Mouse (Mus musculus): ENCODE results near the gene 3110009E18Rik.

3110009E18Rik gene

DNA sequence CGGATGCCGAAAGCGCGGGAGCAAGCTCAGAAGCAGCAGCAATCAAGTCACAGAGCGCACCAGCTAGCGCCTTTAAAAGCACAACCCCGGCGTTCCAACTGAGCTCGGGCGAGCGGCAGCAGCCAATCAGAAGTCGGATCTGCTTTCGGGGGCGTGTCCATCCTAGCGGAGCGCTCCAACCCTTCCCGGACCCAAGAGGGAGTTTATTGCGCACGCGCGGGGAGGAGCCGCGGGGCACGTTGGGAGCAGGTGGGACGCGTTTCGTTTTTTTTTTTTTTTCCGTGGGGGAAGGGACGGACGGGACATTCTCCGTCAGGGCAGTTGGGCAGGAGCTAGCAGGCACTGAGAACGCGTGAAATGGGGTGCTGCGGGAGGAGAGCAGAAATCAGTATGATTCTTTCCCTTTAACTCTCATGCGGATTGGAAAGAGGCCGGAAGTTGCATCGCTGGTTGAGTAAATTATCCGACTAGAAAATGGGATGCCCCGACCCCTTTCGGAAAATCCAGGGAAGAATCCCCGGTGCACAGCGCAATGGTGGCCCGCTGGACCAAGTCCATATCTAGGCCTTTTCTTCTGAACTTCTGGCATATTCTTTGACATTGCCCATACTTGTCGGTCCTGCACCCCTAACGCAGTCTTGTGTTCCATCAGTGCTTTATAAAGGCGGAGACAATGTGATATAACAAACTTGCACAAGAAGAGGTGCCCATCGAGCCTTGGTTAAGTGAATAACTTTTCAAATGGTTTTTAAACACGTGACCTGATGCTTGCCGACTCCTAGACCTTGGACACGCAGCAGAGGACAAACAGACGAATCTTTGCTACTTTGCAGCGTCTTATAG, at the start of gene 3110009E18Rik, which contains the start of gene Dbi:
Gene 3110009E18Rik (plus strand): TSS at position 219 of the 843 bp plus-strand sequence.
Gene Dbi (minus strand): TSS at position 110 of the 843 bp plus-strand sequence.
- in situ Hi-C loops (cut with MseI, MboI): no loop called here

DNA sequence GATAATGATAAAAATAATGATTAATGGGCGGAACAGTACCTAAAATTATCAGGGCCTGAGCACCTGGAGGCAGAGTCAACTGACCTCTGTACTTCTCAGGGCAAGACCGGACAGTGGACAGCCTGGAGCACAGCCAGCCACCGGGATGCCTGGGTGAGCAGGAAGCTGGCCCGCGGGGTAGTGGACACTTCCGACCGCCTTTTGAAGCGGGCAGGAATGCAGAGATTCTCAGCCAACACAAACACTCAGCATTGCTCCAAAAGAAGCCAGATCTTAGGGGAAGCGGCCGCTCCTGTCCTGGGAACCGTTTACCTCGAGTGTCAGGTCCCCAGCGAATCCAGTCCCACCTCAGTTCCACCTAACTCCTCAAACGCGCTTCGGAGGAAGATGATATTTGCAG, 48.1 kb upstream of the 3110009E18Rik start:
- in situ Hi-C loops (cut with MseI, MboI): no loop called here

DNA sequence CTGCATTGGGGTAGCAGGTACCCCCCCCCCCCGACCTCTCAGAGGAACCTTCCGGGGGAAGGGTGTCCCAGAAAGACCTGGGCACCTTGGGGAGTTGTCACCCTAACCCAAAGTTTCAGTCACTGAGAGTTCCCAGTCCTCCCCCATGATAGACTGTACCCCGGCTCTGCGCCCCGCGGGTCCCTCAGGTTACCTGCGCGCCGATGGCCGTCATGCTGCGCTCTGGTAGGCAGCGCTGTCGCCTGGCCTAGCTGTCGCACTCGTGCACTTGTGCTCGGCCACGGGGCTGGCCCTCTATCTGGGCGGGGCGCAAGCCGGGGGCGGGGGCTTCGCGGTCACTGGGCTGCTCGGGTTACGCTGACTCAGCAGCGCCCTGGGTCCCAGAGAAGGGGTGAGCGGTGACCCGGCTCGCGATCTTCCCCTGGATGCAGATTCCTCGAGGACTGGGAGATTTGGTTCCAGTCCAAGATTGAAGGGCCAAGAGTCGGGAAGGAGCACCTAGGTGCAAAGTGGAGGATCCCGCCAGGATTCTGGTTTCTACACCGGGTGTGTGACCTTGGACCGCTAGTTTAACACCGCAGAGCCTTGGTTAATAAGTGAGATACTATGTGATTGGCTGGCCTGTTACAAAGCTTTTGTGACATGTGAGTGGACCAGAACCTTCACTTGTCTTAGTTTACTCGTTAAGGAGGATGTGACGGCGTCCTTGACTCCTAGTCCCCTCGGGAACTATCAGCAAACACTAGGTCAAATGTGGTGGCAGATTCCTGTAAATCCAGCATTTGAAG, 47.3 kb upstream of the 3110009E18Rik start, which contains the start of gene Tmem37:
Gene Tmem37 (minus strand): TSS at position 556 of the 788 bp plus-strand sequence.
- in situ Hi-C loops (cut with MseI, MboI): no loop called here

DNA sequence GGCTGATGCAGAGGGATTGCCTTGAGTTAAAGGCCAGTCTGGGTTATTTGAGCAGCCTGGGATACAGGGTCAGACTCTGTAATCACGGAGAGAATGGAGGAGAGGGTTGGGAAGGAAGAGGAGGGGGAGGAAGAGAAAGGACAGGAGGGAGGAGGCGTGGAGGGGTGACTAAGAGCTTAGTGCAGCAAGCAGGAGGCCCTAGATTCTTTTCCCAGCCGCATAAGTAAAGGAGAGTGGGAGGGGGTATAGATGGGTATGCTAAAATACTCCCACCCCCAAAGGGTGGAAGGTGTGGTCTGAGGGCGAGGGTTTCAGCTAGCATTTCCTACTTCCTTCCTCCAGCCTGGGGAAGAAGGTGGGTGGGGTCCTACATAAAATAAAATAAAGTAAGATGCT, 46.7 kb upstream of the 3110009E18Rik start:
- in situ Hi-C loops (cut with MseI, MboI): no loop called here

DNA sequence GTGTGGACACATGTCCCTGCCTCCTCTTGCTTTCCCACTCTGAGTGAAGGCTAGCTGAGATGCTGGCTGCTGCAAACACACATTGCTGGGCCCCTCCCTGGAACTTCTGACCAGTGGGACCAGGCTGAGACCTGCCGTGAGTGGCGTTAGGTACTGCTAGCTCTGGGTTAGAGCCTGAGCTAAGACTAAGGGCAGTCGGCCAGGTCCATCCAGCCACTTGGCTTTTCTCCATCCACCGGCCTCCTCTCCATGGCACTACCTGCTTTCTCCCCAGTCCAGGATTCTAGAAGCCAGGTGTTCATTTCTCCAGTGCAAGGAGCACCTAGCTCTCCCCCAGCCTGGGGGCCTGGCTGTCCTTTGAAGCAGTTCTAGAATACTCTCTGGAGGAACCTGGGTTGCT, 46.1 kb upstream of the 3110009E18Rik start:
- in situ Hi-C loops (cut with MseI, MboI): no loop called here

DNA sequence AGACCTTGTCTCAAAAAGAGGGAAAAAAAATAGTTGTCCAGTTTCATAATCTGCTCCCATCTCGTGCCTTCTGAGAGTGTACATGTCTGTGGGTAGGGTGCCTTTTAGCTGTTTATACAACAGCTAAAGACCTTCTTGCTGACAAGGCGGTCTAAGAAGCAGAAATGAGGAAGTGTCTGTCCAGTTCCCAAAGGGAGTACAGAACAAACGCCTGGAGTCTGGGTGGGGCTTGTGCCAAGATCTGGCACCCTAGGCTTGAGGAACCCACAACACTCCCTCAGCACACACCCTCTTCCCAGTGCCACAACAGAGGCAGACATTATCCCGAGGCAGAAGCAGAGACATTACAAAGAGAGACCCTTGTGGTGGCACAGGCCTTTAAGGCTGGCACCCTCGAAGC, 45.5 kb upstream of the 3110009E18Rik start:
- in situ Hi-C loops (cut with MseI, MboI): no loop called here

DNA sequence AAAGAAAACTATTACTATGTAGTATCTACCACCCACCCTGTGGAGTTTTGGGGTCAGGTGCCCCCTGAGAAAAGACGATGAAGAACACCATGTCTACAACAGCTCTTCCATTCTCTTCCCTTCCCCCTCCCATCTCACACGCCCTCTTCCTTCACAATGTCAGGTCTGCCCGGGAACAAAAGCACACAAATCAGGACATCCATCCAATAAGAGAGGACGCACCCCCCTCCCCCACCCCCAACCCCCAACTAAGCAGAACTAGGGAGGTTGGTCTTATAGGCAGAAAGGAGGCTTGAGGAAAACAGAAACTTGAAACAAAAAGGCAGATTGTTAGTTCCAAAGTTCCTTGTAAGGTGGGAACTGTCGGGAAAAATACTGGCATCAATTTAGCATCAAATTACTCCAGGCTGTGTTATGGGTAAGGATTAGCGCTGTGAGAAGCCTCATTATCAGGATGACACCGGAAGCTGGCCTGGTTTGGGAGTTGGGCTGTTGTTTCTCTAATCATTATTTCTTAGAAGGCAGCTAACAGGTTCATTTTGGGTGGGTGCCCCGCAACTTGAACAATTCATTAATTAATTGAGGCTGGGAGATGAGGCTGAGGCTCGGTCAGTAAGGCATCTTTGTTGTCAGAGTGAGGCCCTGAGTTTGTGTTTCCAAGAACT, 43.1 kb upstream of the 3110009E18Rik start:
- in situ Hi-C loops (cut with MseI, MboI): no loop called here

DNA sequence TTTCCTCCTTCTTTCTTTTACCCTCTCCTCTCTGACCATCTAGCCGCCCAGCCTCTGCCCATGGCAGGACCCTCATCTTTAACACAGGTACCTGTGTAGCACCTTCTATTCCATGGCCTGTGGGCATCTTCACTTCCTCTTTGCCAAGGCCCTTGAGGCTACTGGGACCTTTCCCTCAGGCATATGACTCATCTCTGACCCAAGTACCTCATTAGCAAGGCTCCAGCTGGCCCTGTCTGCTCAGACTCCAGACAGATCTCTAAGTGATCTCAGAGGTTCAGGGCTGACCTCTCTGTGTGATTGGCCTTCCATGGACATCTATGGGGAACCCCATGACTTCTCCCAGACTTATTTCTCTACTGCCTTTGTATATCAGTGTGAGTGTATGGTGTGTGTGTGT, 40.4 kb upstream of the 3110009E18Rik start:
- in situ Hi-C loops (cut with MseI, MboI): no loop called here

DNA sequence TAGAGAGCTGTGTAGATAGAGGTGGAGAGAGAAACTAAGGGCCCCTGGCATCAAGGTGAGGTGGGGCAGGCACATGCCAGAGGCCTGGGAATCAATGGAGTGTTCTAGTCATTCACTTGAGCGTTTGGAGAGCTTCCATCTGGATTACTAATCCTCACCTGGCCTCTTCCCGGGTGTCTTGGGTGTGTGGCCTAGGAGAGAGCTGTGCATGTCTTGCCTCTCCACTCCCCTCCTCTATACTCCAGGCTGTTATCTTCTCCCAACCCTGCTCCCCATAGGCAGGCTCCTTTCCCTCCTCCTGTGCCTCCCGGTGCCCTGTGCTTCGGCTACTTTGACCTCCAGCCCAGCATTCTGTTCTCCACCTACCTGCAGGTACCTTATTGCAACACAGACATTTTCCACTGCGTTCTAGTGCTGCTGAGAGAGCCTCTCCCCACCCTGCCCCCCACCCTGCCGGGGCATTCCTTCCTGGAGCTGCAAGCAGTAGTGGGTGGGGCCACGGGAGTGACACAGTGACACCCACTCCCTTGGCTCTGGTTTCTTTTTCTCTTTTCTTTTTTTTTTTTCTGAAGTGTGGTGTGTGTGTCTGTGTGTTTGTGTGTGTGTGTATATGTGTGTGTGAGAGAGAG, 37.9 kb upstream of the 3110009E18Rik start:
- in situ Hi-C loops (cut with MseI, MboI): no loop called here

DNA sequence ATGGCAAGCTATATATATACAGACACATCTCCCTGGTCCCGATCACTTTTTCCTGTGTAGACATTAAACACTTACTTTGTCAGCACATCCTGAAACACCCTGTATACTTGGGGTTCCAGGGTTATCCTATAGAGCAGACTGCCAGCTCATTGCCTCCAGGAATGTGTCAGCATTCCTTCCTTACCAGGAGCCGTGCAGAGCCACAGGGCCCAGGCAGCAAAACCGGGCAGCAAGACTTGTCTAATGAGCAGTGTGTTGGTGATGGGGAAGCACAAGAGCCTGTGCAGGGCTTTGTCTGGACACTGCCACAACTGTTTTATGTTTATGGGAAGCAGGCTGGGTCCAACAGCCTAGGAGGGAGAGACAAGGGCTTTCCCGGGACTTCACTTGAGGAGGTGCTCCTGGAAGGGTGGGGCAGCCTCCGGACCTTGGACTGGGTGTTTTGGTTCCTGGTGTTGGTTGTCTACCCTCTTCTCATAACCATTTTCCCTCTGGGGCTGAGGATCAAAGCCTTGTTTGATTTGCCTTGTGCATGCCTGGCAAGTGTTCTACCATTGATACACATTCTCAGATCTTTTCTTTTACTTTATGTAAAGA, 37.0 kb upstream of the 3110009E18Rik start:
- in situ Hi-C loops (cut with MseI, MboI): no loop called here

DNA sequence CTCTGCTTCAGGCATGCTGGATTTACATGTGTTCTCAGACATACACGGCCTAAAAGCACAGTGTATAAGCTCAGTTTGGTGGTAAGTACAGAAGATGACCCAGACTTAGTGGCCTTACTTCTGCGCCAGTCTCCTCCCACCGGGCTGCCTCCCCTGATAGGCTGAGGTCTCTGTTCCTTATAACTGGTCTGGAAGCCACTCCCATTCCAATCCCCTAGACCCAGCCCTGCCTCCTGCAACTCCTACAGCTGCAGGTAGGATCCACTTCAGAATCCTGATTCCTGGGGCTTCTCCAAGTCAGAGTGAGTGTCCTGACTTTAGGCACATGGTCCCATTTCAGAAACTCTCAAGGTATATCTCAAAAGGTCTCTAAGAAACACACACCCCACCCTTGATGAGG, 35.3 kb upstream of the 3110009E18Rik start:
- in situ Hi-C loops (cut with MseI, MboI): loop anchor here in 1 of 2 experiments (5.0 kb wide), 1 partner anchor 53 kb away; no protein-coding TSS in a partner anchor

DNA sequence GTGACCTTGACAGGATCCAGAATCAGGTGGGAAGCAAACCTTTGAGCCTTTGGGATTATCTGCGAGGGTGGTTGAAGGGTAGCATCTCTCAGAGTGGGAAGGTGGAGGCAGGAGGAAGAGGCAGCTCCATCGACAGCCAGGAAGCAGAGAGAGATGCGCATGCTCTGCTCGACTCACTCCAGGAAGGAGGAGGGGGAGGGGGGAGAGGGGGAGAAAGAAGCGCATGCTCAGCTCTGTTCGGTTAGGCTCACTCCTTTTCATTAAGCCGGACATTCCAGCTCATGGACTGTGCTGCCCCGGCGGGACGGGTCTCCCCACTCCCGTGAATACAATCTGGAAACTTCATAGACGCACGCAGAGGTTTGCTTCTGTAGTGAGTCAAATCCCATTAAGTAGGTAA, 34.3 kb upstream of the 3110009E18Rik start:
- in situ Hi-C loops (cut with MseI, MboI): loop anchor here in 1 of 2 experiments (5.0 kb wide), 1 partner anchor 54 kb away; no protein-coding TSS in a partner anchor

DNA sequence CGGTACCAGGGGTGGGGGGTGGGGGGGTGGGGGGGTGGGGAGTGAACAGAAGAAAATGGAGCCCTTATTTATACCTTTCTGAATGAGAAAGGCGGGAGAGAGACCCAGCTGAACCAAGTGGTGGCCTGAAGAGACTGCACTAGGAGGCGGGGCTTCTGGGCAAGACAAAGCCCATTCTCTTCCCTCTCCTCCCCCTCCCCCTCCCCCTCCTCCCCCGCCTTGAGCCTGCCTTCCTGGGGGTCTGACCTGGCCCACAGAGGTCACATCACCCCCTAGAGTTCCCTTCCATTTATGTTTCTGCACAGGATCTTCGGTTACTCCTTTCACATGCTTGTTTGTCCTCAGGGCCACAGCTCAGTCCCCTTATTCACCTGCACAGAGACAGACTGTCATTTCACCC, 31.8 kb upstream of the 3110009E18Rik start:
- in situ Hi-C loops (cut with MseI, MboI): loop anchor here in 1 of 2 experiments (5.0 kb wide), 1 partner anchor 57 kb away; no protein-coding TSS in a partner anchor

DNA sequence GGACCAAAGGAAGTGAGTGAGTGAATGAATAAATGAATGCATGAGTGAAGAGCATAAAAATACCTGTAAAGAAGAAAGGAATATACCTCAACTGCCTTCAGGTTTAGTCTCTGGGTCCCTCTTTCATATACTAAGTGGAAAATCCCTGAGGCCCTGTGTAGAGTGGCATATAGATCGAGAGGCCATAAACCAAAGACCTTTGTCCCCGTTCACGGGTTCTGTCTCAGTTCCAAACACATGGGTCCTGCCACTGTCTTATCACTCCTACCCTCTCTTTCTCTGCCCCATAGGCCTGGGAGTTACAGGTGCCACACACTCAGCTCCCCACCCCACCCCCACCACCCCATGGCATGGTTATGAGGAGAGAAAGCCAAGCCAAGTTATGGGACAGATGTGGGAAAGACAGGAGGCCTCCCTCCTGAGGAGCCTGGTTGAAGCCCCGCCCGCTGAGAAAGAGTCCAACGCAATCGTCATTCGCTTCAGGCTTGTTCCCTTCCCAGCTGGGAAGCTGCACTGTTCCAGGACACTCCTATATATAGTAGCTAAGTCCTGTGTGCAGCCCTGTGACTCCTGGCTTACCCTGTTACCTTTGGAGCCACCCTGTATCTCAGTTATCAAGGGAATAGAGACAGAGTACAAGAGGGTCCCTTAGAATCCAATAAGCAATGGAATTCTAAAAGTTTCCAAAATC, 30.0 kb upstream of the 3110009E18Rik start:
- in situ Hi-C loops (cut with MseI, MboI): loop anchor here in 1 of 2 experiments (5.0 kb wide), 1 partner anchor 59 kb away; no protein-coding TSS in a partner anchor

DNA sequence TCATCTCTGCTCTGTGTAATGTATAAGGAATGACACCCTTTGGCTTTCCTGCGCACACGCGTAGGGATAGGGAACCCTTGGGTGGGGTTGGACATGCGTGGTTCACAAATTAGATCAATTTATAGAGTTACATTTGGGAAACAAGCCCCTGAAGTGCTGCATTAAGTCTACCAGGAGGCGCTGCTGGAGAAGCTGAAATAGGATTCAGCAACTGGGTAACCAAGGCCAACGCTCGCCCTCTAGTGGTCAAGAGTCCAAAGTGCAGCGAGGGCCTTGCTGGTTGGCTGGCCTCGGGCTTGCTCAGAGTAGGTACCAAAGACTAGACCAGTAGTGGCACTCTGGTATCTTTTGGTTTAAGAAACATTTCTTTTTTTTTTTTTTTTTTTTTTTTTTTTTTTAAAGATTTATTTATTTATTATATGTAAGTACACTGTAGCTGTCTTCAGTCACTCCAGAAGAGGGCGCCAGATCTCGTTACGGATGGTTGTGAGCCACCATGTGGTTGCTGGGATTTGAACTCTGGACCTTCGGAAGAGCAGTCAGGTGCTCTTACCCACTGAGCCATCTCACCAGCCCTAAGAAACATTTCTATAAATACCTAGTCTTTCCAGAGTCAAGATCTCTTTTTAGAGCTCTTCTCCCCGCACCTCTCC, 27.4 kb upstream of the 3110009E18Rik start:
- in situ Hi-C loops (cut with MseI, MboI): loop anchor here in 1 of 2 experiments (5.0 kb wide), 1 partner anchor 61 kb away; no protein-coding TSS in a partner anchor

DNA sequence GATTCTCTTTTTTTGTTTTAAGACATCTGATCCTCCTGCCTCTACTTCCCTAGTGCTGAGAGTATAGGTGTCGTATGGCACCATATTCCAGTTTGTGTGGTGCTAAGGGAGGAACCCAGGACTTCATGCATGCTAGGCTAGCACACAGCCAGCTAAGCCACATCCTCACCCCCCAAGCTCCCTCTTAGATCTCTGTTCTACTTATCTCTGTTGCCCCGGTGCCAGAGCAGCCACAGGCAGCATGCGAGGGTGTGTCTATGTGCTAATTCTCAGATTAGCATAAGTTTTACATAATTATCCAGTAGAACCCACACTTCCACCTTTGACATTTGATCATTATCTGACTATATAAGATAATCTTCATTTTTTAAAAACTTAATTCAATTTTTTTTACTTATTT, 26.1 kb upstream of the 3110009E18Rik start:
- in situ Hi-C loops (cut with MseI, MboI): loop anchor here in 1 of 2 experiments (5.0 kb wide), 1 partner anchor 63 kb away; no protein-coding TSS in a partner anchor

DNA sequence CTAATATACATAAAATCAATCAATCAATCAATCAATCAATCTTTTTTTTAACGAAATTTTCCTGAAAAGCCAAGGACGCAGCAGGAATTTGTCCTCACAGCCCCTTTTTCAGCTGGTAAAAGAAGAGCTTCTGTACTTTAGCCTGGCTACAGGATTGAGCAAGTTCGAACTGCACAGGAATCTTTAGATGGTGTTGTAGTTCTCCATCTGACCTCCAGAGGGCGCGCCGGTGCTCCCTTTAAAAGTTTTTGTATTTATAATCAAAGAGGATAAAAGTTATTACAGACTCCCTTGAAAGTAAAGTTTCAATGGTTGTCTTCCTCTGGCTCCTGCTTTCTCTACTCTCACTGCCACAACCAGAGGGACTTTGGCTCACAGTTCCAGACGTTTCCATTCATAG, 22.7 kb upstream of the 3110009E18Rik start:
- in situ Hi-C loops (cut with MseI, MboI): no loop called here

DNA sequence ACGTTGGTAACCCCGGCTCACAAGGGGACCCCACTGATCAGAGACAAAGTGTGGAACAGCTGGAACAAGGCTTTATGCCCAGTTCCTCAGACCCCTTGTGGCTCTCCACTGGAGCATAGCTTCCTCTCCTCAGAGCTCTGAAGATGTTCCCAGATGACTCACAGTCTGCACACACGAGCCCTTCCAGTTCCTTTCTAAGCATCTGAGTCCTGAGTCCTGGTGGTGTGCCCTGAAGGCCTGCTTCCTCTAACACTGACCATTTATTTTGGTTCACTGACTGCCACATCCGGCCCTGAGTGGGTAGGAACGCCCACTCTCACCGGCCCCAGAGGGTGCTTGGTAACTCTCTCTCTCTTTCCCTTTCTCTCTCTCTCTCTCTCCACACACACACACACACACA, 21.5 kb upstream of the 3110009E18Rik start:
- in situ Hi-C loops (cut with MseI, MboI): no loop called here

DNA sequence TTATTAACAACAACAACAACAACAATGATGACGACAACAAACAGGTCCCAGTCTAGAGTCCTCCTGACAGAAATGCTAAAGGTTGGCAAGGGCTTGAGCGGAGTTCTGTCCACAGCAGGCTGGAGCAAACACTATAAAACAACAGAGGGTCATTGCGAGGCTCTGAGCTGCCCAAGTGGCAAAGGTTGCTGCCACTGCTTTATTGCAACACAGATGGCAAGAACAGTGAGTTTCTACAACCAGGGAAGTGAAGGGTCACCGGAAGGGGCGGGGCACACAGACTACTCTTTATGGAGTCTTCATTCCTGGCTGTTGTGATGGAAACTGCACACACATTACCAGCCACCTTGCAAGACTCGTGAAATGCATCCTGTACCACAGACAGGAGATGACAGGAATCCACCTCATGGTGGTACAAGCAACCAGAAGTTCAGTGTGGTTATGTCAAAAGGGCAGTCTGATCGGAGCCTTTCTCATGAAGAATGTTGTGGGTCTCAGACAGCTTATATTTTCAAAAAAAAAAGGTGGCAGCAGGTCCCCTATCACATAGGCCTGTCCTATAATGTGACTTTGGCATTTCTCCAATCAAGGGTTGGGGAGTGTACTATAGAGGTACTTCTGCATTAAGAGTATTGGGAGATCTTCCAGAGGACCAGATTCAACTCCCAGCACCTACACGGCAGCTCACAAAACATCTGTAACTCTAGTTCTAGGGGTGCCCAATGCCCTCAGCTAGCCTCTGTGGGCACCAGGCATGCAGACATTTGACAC, 20.3 kb upstream of the 3110009E18Rik start:
- in situ Hi-C loops (cut with MseI, MboI): loop anchor here in 1 of 2 experiments (5.0 kb wide), 1 partner anchor 47 kb away; no protein-coding TSS in a partner anchor
